ENCODE assay signal across 17 mouse cellular contexts in genomic region chr11:18173028-18173427, GRCm38 (mm10).
"Had no signal": no experiment of that assay in that cellular context is flagged by ENCODE, and none has a peak within 500 bp of the region (broad histone marks: within the 10 kb centered on the region; RNA-seq: fewer than 3 reads in every experiment).

No protein-coding gene starts in this region.

- H3K27me3 ChIP-seq: midbrain, embryonic 12.5 days; neural tube, embryonic 13.5 days; neural tube, embryonic 15.5 days had no signal

- H3K4me1 ChIP-seq: midbrain, embryonic 10.5 days; neural tube, embryonic 13.5 days; neural tube, embryonic 15.5 days had no signal

- DNase-seq: lung, embryonic 14.5 days; lung, postnatal 10 days; lung, postnatal 4 days; midbrain, embryonic 14.5 days; retina, postnatal 1 day; right cerebral cortex, adult 18-20 months; right cerebral cortex, postnatal 25 days; right cerebral cortex, postnatal 4 days; spleen, adult 18-20 months; thymus, adult 18-20 months; thymus, postnatal 14 days; thymus, postnatal 36 days had no signal

- H3K36me3 ChIP-seq: midbrain, embryonic 10.5 days; midbrain, embryonic 12.5 days; neural tube, embryonic 13.5 days; neural tube, embryonic 15.5 days had no signal

- H3K27ac ChIP-seq: midbrain, embryonic 10.5 days; midbrain, embryonic 12.5 days; neural tube, embryonic 13.5 days; neural tube, embryonic 15.5 days had no signal

- H3K4me3 ChIP-seq: midbrain, embryonic 10.5 days; midbrain, embryonic 12.5 days; myocyte; neural tube, embryonic 13.5 days; neural tube, embryonic 15.5 days had no signal
